Mouse (Mus musculus) heart, postnatal 0 days (tissue): ENCODE measurements around the gene Insl5. TPM values are rescaled to one million over a fixed set of nuclear protein-coding genes. Genes with fewer than 3 reads are reported as not detected.

Experiments used
- ATAC-seq: fragments of 200-750 bp; cut with Nextera tagmentation; 2 replicates; pipeline ENCODE4 v1.8.0; 2017; ENCODE audit warnings: low read depth, moderate number of reproducible peaks, moderate library complexity; ENCODE audit not compliant: insufficient read depth
- DNase-seq: peaks from one replicate; pipeline ENCODE4 v3.0.0-alpha.2; 2016; ENCODE audit warnings: low spot score
- H3K27ac ChIP-seq: fragments of 300-500 bp; sonication (generic); 2 replicates; pipeline ENCODE4 v1.5.1; 2014; ENCODE audit warnings: low read depth, mild to moderate bottlenecking
- H3K27me3 ChIP-seq: fragments of 300-500 bp; sonication (generic); 2 replicates; pipeline ENCODE4 v1.6.1; 2014; ENCODE audit warnings: low read length, mixed read lengths; ENCODE audit not compliant: control insufficient read depth, insufficient read depth
- H3K36me3 ChIP-seq: fragments of 300-500 bp; sonication (generic); replicated peaks from 2 replicates; pipeline ENCODE4 v1.6.1; 2014; ENCODE audit warnings: low read length, mixed read lengths; ENCODE audit not compliant: control insufficient read depth, insufficient read depth
- H3K4me1 ChIP-seq: fragments of 300-500 bp; sonication (generic); 2 replicates; pipeline ENCODE4 v1.6.1; 2014; ENCODE audit warnings: antibody characterized with exemption; ENCODE audit not compliant: control insufficient read depth, insufficient read depth
- H3K4me2 ChIP-seq: fragments of 300-500 bp; sonication (generic); 2 replicates; pipeline ENCODE4 v1.6.1; 2014; ENCODE audit warnings: low read depth, mild to moderate bottlenecking, low read length, moderate library complexity
- H3K4me3 ChIP-seq: fragments of 300-500 bp; sonication (generic); 2 replicates; pipeline ENCODE4 v1.5.1; 2014; ENCODE audit warnings: low read depth, low read length
- H3K9ac ChIP-seq: fragments of 300-500 bp; sonication (generic); replicated peaks from 2 replicates; pipeline ENCODE4 v1.6.1; 2014; ENCODE audit warnings: low read depth, low read length, mixed read lengths
- H3K9me3 ChIP-seq: fragments of 300-500 bp; sonication (generic); replicated peaks from 2 replicates; pipeline ENCODE4 v1.6.1; 2016; ENCODE audit warnings: low read length; ENCODE audit not compliant: control insufficient read depth
- CTCF ChIP-seq: IDR thresholded peaks from 2 replicates; pipeline ENCODE4 v1.5.1; 2016; ENCODE audit warnings: antibody characterized with exemption, control low read depth, low read depth
- EP300 ChIP-seq: IDR thresholded peaks from 2 replicates; pipeline ENCODE4 v1.6.1; 2016; ENCODE audit warnings: antibody characterized with exemption, low read depth
- WGBS: fragments of 180-500 bp; shearing (Covaris S2); extraction: QIAGEN DNeasy Blood & Tissue Kit; methylation state at CpG from one replicate; pipeline ENCODE4 v1.1.7; 2014; 5-methylcytosine and 5-hydroxymethylcytosine counted together
- polyA plus RNA-seq: library from polyadenylated mRNA; unstranded; fragments of >200 nt; fragmentation: Nextera tagmentation; extraction: Ambion mirVana; gene quantifications from 2 replicates; pipeline ENCODE4 v1.2.1, GENCODE M21; 2015
- total RNA-seq: library from RNA; depleted of rRNA; stranded (reverse); fragments of >200 nt; gene quantifications from 2 replicates; pipeline ENCODE4 v1.2.3, GENCODE M21; 2014; ENCODE audit warnings: low replicate concordance

Gene Insl5
- total and polyA plus RNA-seq, 2 experiments from 2014 or later, result not detected

- Histone ChIP-seq H3K9me3 (no peaks in the 10 kb centered on the region), H3K4me2 (no peak overlapping the region), H3K4me1 (no peaks in the 10 kb centered on the region), H3K27me3 (no peaks in the 10 kb centered on the region), H3K4me3 (no peak overlapping the region), H3K27ac (no peak overlapping the region), H3K36me3 (no peaks in the 10 kb centered on the region), H3K9ac (no peak overlapping the region)
- 54% methylated on average over 13 of the region's 13 CpGs for WGBS
- DNase-seq, result no peak
- ATAC-seq, result no peak
- no peak for TF ChIP-seq EP300
- TF ChIP-seq CTCF, result no peak
Observed at GRCm38 (mm10) chr4:103028177-103029088, 1.8 kb upstream of the Insl5 start.

GRCm38 (mm10) chr4:103027745-103028144, 1.1 kb upstream of the Insl5 start:
- H3K4me3 ChIP-seq, result no peak overlapping the region
- no peaks in the 10 kb centered on the region for H3K36me3 ChIP-seq
- TF ChIP-seq EP300 (no peak), CTCF (no peak)
- no peaks in the 10 kb centered on the region for H3K9me3 ChIP-seq
- H3K4me2 ChIP-seq, result no peak overlapping the region
- no peak overlapping the region for H3K9ac ChIP-seq
- no peak for ATAC-seq
- no peaks in the 10 kb centered on the region for H3K27me3 ChIP-seq
- H3K27ac ChIP-seq, result no peak overlapping the region
- WGBS, result 66% methylated on average over 7 of the region's 7 CpGs
- H3K4me1 ChIP-seq, result no peaks in the 10 kb centered on the region
- DNase-seq, result no peak

DNA sequence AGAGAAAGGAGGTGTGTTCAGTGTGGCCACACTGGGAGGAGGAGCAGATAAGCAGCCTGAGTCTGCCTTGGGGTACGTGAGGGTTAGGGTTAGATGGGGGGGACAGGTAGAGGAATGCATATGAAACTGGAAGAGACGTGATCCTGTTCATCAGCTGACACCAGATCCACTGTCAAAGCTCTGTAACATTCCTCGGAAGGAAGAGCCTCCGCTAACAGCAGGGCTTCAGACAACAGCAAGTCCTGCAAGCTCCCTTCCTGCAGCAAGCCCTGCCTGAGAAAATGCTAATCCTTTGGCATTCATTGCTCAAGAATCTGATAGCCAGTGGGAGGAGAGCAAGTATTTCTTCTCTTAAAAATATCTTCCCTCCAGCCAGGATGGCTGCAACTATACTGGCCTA, 13.2 kb downstream of the Insl5 start:
- Histone ChIP-seq H3K9me3 (no peaks in the 10 kb centered on the region), H3K36me3 (no peaks in the 10 kb centered on the region), H3K4me3 (no peak overlapping the region), H3K27ac (no peak overlapping the region), H3K9ac (no peak overlapping the region), H3K4me1 (no peaks in the 10 kb centered on the region), H3K27me3 (no peaks in the 10 kb centered on the region), H3K4me2 (0 out of 2 replicates have a peak overlapping the region, but pooled peaks have one; percentile 18)
- TF ChIP-seq CTCF, result no peak
- TF ChIP-seq EP300, result no peak
- ATAC-seq (no peak), DNase-seq (no peak)
- 17% methylated on average over 4 of the region's 4 CpGs for WGBS

DNA sequence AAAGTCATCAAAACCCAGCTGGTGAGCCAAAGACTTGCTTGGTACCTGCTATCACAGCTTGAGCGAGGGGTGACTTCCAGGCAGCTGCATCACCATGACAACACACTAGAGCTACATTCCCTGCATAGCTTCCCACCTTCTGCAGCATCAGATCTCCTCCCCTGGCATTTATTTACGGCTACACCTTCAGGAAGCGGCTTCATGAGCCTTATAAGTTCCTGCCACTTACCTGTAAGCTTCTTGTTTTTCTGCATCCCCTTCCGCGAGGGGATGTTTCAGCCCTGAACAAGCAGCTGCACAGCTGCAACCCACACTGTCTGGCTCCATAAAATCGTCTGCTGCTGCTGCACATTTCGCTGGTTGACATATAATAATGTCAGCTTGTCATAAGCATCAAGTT, 14.8 kb downstream of the Insl5 start:
- Histone ChIP-seq H3K9me3 (no peaks in the 10 kb centered on the region), H3K27me3 (no peaks in the 10 kb centered on the region), H3K27ac (no peak overlapping the region), H3K36me3 (no peaks in the 10 kb centered on the region), H3K4me1 (no peaks in the 10 kb centered on the region), H3K4me2 (no peak overlapping the region), H3K9ac (no peak overlapping the region), H3K4me3 (no peak overlapping the region)
- DNase-seq (no peak), ATAC-seq (no peak)
- TF ChIP-seq EP300 (no peak), CTCF (no peak)
- WGBS, result 36% methylated on average over 7 of the region's 7 CpGs

DNA sequence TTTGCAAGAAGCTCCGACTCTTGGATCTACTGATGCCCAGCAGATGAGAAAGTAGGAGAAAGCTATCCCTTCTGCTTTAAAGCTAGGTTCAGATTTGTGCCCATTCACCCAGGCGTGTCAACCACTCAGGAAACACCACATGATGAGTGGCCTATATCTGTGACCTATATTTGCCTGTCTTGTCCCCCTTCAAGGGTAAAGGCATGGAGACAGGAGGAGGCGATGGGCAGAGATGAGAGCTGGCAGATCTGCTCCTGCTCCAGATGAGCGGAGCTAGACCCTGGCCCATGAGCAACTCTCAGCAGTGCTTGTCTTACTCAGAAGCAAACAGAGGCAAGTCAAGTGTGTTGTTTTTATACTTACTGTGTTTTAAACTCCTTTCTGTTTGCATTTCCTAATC, 15.9 kb downstream of the Insl5 start:
- no peaks in the 10 kb centered on the region for H3K4me1 ChIP-seq
- DNase-seq (no peak), ATAC-seq (no peak)
- WGBS, result 83% methylated on average over 4 of the region's 4 CpGs
- no peak for TF ChIP-seq CTCF
- TF ChIP-seq EP300, result no peak
- no peak overlapping the region for H3K4me3 ChIP-seq
- H3K4me2 ChIP-seq, result no peak overlapping the region
- H3K9me3 ChIP-seq, result no peaks in the 10 kb centered on the region
- no peak overlapping the region for H3K9ac ChIP-seq
- no peaks in the 10 kb centered on the region for H3K36me3 ChIP-seq
- H3K27me3 ChIP-seq, result no peaks in the 10 kb centered on the region
- no peak overlapping the region for H3K27ac ChIP-seq
